Mouse (Mus musculus): ENCODE results near the gene Grap. TPM values are rescaled to one million over a fixed set of nuclear protein-coding genes. Genes with fewer than 3 reads are reported as not detected.
"Not testable (repeated sequence)": the region's sequence is repeated elsewhere in the genome, so short reads cannot be mapped to it uniquely, and the experiment has no call there.

The Grap gene
- total RNA-seq, 2 experiments from 2014 or later, result 4.8 to 6.1 TPM

DNA sequence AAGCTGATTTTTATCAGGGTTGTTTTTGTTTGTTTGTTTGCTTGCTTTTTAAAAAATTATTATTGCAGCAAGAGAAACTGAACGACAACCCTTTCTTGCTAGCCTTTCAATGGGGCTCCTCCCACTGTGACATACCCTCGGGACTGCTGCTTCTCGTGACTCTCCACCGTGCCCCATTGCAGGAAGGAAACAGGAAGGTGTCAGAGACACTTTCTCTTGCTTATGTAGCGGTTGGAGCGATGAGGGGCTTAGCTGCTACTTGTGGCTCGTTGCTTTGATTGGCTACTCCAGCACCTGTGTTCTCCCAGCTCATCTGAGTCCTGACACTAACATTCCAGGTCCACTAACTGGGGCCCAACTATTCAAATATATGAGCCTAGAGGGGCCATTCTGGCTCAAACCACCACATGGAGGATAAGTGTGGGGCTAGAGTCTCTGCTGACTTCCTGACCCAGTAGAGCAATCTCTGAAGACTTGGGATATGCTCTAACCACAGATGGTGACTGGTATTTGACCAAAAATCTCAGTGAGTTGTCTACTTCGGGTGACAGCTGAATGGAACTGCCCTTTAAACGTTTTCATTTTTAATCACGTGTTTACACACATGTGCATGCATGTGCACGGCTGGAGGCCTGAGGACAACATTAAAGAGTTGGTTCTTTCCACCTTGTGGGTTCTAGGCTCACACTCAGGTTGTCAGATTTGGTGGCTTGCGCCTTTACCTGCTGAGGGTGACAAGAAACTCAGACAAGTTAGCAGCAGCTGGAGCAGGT, 14.1 kb upstream of the Grap start:
- DNase-seq (ENCODE audit: extremely low spot score in 1 of 2, low spot score in 1 of 2), result no peak

DNA sequence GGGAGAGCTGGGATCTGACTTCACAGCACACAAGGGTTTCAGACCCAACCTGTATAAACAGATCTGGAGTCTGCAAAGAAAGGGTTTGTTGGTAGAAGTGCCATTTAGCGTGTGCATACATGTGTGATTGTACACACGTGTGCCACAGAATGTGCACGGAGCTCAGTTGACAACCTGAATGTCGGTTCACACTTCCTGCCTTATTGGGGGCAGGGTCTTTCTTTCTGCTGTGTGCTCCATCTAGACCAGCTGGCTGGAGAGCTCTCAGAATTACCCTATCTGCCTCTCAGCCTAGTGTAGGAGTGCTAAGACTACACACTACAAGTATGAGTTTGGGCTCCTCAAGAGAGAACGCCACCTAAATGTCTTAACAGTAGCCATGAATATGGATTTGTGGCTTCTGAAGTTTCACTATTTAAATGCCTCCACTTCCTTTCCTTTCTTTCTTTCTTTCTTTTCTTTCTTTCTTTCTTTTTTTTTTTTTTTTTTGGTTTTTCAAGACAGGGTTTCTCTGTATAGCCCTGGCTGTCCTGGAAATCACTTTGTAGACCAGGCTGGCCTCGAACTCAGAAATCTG, 13.4 kb upstream of the Grap start:
- no peak for DNase-seq (ENCODE audit: extremely low spot score in 1 of 2, low spot score in 1 of 2)

- DNase-seq (ENCODE audit: extremely low spot score in 1 of 2, low spot score in 1 of 2), result not testable (repeated sequence)
Observed at GRCm38 (mm10) chr11:61640585-61640984, 12.5 kb upstream of the Grap start.

DNA sequence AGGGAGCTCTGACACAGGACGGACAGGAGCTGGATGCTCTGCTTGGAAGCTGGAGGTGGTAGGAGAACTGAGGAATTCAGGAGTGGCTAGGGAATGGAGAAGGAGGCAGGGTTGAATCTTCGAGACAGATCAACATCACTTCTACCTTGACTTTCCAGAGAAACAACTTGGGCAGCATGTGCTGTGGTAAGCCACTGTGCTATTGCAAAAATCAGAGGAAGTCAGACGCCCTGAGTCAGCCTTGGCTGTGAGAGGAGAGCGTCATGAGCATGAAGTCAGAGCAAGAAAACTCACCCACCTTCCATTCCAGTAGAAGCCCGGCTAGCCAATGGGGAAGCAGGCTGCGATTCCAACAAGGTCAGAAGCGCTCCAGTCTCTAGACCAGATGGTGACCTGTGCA, 11.0 kb upstream of the Grap start:
- DNase-seq (ENCODE audit: extremely low spot score in 1 of 2, low spot score in 1 of 2), result no peak

- no peak for DNase-seq (ENCODE audit: extremely low spot score in 1 of 2, low spot score in 1 of 2)
Observed at GRCm38 (mm10) chr11:61643184-61643961, 9.7 kb upstream of the Grap start.

DNA sequence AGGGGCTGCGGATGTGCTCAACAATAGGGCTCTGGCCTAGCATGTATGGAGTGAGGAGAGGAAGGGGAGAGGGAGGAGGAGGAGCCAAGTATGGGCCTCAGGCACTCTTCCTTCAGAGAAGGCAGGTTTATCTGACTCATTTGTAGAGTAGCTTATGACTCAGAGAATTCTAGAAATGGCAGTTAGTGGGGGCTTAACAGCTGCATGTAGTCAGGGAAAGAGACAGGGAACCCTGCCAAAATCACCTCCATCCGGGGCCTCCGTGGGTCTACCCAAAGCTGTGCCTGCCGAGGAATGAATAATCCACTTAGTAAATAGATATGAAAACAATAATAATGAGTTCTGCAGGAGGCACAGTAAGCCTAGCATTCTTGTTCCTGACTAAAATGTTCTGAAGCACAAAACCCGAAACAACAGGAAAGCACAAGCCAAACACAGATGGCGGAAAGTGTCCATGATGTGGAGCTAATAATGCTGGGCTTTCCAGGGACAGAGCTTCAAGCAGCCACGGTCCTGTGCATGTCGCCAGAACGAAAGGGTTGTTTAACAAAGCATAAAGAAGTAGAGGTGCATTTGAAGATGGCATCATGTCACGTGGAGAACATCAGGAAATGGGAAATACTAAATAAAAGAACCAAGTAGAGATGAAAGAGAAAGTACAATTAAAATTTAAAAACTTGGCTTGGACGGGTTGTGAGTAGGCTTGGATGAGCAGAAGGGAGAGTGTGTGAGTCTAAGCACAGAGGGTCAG, 8.3 kb upstream of the Grap start:
- DNase-seq (ENCODE audit: extremely low spot score in 1 of 2, low spot score in 1 of 2), result peak; percentile 37 to 49

GRCm38 (mm10) chr11:61645357-61645857, 7.7 kb upstream of the Grap start:
- DNase-seq (ENCODE audit: extremely low spot score in 1 of 2, low spot score in 1 of 2), result no peak

GRCm38 (mm10) chr11:61646499-61647039, 6.5 kb upstream of the Grap start:
- DNase-seq (ENCODE audit: extremely low spot score in 1 of 2, low spot score in 1 of 2), result no peak

DNA sequence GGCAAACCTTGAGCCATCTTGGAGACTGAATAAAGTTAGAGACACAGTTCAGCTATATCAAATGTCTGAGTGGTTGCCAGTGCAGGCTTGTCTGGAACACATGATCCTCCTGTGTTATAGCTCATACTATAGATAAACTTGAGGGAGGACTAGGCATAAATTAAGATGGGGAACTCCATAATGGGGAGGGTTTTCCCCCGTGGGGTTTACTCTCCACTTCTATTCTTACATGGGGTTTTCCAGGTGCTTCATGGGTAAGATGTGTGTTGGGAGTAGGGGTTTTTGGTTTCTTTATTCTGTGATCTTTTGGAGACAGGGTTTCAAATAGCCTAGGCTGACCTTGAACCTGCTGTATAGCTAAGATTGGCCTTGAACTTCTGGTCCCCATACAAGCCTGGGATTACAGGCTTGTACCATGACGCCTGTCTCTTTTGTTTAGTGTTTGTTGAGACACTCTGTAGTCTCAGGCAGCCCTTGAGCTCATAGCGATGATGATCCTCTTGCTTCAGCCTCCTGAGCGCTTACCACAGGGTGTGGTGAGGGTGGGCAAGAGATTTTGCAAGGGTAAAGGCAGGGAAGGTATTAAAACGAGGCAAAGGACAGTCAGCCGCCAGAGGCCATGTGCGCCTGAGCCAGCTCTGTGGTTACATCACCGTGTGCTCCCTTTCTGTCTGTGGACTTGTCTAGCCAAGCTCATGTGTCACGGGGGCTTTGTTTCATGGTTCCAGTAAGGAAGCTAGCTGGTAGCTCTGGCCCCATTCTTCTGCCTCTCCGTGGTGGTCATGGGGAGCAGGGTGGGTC, 5.8 kb upstream of the Grap start:
- DNase-seq (ENCODE audit: extremely low spot score in 1 of 2, low spot score in 1 of 2), result no peak

- DNase-seq (ENCODE audit: extremely low spot score in 1 of 2, low spot score in 1 of 2), result no peak
Observed at GRCm38 (mm10) chr11:61647956-61648748, 4.9 kb upstream of the Grap start.

DNA sequence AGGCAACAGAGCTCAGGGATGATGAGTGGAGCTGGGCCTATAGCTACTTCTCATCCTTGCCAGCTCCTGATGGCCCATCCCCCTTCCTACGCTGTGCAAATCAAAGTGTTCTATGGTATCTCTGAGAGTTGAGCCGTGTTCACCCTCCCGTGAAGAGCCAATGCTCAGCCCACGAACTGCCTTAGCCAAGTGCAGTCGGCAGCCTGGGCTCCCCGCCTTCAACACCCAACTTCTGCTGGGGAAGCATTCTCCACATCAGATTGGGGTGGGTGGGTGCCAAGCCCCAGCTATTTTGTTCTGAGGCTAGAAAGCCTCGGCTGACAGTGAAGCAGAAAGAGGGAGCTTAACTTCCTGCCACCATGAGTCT, 4.3 kb upstream of the Grap start:
- peak in 1 of 2 experiments; percentile 27 for DNase-seq (ENCODE audit: extremely low spot score in 1 of 2, low spot score in 1 of 2)

DNA sequence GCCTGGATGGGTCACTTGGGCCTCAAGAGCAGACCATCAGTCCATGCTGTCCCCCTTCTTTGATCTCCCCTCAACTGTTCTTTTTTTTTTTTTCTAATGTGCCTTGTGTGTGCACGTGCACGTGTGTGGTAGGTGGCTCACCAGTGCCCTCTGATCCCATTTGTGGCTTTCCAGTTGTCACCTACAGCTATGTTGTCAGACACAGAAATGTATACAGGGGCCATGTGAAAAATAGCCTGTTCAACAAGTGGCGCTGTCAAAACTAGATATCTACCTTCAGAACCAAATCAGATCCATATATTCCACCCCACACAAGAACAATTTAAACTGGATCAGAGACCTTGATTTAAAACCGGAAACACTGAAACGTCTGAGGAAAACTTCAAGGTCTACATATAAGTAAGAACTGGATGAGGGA, 3.9 kb upstream of the Grap start:
- DNase-seq (ENCODE audit: extremely low spot score in 1 of 2, low spot score in 1 of 2), result no peak

- DNase-seq (ENCODE audit: extremely low spot score in 1 of 2, low spot score in 1 of 2), result no peak
Observed at GRCm38 (mm10) chr11:61649626-61650025, 3.4 kb upstream of the Grap start.

DNA sequence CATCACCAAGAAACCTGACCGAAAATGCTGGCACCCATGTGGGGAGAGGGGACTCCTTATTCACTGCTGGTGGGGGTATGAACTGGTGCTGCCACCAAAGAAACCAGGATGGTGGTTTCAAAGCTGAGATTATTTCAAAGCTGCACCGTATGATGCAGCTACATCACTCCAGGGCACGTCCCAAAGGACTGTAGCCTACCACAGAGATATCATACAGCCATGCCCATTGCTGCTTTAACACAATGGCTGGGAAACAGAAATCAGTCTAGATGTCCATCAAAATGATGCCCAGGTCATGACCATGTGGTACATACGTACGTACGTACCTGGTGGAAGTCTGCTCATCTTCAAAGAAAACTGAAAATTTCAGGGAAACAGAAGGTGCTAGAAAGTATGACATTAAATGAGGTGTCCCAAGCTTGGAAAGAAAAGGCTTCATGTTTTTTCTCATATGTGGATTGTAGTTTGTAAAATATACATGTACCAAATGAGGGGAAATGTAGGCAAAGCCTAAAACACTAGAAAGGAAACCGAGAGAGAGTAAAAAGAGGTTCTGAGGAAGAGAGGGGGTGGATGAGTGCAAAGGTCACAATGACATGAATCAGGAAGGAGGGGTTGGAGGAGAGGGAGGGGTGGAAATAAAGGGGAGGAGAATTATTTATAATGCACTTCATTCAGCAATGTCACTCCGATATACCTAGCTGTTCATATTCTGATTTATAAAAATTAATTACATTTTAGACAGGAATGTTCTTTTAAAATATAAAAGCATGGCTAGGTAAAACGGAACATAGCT, 2.4 kb upstream of the Grap start:
- no peak for DNase-seq (ENCODE audit: extremely low spot score in 1 of 2, low spot score in 1 of 2)

- DNase-seq (ENCODE audit: extremely low spot score in 1 of 2, low spot score in 1 of 2), result no peak
Observed at GRCm38 (mm10) chr11:61652216-61652615, 849 bp upstream of the Grap start.

GRCm38 (mm10) chr11:61653568-61653967, 503 bp downstream of the Grap start:
- no peak for DNase-seq (ENCODE audit: extremely low spot score in 1 of 2, low spot score in 1 of 2)

GRCm38 (mm10) chr11:61654786-61655311, 1.8 kb downstream of the Grap start:
- DNase-seq (ENCODE audit: extremely low spot score in 1 of 2, low spot score in 1 of 2), result no peak

DNA sequence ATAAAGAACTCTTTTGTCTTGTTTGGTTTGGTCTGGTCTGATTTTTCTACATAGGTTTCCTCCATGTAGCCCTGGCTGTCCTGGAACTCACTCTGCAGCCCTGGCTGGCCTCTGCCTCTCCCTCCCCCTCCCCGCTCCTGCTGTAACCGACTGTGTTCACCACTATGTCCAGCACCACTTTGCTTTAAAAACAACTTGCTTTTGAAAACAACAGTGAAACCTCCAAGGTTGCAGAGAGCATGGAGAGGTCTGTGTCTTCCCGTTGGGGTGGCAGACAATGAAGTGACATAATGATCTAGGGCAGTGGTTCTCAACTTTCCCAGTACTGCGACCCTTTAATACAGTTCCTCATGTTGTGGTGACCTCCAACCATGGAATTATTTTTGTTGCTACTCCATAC, 2.6 kb downstream of the Grap start:
- DNase-seq (ENCODE audit: extremely low spot score in 1 of 2, low spot score in 1 of 2), result no peak
